Mouse (Mus musculus): ENCODE measurements at regions not wholly inside any gene's neighbourhood (a gene's known extent, or its start where the extent isn't known, plus 50 kb on each side); places are given as distances from the start of the nearest gene placed in this dataset.

DNA sequence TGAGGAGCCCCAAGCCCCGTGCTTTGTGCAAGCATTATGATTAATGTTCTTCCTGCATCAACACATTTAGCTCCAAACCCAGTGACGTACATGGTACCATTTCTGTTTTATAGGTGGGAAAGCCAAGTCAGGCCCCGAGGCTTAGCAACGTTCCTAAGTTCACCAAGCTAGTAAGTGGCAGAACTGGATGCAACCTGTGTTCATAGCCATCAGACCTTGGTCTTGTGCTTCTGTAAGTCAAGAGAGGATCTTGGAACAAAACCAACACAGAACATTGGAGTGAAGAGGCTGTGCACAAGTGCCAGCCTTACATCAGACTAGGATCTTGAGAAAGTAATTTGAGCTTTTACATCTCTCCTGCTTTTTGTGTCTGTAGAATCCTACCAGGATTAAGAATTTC is 71.3 kb downstream of the Cdc7 start:
- DNase-seq (ENCODE audit: low read depth) = peak; percentile 38

DNA sequence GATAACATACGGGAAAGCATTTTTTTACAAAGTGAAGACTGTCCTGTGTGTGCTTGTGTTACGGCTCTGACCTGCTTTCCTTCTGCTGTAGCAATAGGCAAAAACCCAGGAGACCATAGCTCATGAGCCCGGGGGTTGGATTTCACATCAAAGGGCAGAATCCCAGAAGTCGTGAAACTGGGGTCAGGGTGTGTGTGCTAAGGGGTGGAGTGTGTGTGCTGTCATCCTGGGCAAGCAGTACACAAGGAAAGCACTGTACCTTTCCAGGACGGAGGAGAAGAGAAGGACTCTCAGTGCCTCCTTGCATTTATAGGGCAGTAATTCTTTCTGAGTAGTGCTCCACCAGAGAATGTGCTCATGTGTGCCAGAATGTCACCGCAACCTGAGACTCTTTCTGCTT is 71.7 kb downstream of the Cdc7 start:
- DNase-seq (ENCODE audit: low read depth) = peak; percentile 36

DNA sequence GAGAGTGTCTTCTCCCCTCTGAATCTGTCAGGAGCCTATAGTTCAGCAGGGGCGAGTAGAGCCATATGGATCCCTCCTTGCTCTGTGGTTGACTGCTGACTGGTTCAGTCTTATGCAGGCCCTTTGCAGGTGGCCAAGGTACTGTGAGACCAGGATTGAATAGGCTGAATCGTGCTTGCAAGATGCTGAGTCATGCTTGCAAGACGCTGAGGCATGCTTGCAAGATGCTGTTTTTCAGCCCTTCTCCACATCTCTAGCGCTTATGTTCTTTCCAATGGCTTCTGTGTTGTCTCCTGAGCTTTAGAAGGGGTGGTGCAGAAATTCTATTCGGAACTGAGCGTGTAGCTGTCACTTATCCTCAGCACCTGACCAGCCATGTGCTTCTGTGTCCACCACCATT is 72.4 kb downstream of the Cdc7 start:
- DNase-seq (ENCODE audit: low read depth) = peak; percentile 58

DNA sequence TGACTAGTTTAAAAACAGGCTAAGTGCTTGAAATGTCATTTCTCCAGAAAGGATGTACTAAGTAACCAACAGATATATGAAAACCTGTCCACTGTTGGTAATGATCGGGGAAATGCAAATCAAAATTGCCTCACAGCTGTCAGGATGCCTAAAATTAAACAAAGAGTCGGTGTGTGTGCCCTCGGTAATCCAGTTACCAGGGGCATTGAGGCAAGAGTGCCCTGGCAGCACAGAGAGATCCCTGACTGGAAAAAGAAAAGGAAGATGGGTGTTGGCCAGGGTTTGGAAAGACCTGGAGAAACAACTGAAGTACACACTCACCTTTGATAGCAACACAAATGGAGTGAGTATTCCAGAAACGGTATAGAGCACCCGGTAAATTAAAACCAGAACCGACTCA is 73.0 kb downstream of the Cdc7 start:
- no peak for DNase-seq (ENCODE audit: low read depth)

DNA sequence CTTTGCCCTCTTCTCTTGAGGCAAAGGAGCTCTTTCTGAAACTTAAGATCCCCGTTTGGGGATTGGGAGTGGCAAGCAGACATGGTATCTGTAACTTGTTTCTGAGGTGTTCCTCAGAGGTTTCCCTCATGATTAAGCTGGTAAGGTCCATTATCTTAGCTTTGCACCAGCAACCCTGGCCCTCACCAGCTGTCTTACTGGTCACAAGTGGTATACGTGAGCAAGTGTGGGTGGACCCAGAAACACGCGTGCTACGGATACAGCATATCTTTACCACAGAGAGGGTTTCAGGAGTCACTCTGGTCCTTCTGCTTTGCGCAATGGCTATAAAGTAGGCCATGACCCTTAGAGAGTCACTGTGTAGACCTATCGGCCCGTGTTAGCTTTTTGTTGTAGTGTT is 75.2 kb downstream of the Cdc7 start:
- no peak for DNase-seq (ENCODE audit: low read depth)

DNA sequence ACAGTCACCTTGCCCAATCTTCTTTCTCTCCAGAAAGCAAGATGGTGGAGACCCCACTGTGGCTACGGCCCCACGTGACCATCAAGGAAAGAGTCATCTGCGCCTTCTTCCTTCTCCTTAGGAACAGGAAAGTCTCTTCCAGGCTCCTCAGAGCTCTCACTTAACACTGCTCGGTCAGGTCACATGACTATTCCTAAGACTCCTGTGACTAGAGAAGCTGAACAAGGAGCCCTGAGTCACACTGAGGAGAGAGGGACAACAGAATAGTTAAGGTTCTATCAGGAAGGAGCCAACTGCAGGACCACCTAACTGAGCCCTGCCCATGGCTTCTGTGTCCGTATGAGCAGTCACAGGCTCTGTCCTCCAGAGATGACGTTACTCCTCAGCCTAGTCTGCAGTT is 75.8 kb downstream of the Cdc7 start:
- DNase-seq (ENCODE audit: low read depth) = no peak

DNA sequence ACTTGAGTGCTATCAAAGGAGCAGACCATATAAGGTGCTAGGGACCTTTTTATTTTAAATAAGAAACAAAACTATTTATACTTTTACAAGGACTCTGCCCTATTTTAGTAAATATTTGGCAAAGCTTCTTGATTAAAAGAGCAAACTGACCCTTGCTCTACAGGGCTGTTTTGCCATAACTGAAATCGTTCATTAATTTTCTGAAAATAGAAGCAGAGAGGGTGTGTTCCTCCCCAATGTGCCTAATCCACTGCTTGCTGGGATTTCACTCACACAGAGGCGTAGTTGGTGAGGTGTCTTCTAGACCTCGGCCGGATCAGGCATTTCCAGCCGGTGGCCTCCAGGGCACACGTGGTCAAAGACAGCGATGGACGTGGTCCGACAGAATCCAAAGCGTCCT is 76.4 kb downstream of the Cdc7 start:
- no peak for DNase-seq (ENCODE audit: low read depth)

DNA sequence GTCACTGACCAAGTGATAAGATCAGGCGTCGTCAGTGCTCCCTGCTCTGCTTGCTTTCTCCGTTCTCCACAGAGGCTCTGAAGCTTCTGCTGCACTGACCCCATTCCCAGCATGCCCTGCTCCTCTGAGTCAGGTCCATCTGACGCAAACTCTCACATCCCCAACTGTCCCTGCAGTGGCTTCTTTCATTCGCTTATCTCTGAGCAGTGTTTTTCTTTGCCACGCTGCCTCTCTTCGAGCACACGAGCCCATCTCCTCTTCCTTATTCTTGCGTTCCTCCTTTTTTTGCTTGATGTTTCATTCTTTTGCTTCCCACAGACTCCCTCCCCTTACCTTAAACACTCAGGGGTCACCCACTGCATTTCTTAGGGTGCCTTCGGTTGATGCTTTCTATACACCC is 81.0 kb downstream of the Cdc7 start:
- DNase-seq (ENCODE audit: low read depth) = no peak

DNA sequence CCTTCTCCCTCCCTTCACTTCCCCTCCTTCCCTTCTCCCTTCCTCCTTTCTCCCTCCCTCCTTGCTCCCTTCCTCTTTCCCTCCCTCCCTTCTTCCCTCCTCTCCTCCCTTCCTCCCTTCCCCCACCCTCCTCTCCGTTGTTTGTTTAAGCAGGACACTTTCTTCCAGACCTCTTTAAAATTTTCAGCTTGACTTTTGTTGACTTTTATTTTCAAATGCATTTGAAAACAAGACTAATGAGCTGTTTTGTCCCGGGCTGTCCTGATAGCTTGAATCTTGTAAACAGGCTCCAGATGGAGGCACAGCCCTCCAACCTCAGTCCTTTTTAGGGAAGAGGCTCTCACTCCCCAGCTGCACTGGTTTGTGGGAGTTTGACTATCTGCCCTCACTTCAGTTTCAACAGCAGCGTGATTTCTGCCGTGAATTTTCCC is 82.4 kb downstream of the Cdc7 start:
- peak; percentile 61 for DNase-seq (ENCODE audit: low read depth)

DNA sequence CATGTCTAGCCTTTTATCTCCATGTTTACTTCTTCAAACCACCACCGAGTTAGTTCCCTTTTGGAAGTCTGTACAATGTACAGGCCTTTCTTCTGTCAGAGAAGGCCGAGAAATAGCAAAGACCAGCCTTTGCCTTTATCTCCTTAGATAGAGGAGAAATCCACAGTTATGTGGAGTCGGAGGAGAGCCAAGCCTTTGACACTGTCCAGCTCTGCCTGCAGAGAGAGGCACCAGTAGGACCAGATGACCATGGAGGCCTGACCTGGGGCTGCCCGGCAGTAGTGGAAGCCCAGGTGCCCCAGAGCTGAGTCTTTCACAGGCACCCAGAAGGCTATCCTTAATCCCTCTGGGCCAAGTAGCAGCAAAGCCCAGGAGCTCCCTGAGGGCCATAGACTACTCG is 84.5 kb downstream of the Cdc7 start:
- DNase-seq (ENCODE audit: low read depth) = no peak

DNA sequence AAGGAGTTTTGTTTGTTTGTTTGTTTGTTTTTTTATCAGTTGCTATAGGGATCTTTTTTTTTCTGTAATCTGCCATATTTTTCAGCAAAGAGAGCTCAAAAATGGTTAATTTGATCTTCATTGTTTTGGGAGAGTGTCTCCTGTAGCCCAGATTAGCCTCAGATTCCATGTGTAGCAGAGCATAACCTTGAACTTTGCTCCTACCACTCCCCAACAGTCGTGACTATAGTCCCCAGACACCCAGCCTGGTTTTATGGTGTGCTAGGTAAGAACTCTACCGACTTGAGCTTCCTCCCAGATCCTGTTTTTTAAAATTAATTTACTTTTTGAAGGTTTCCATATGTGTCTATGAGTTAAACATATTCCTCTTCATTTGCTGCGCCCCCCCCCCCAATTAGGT is 86.0 kb downstream of the Cdc7 start:
- no peak for DNase-seq (ENCODE audit: low read depth)

DNA sequence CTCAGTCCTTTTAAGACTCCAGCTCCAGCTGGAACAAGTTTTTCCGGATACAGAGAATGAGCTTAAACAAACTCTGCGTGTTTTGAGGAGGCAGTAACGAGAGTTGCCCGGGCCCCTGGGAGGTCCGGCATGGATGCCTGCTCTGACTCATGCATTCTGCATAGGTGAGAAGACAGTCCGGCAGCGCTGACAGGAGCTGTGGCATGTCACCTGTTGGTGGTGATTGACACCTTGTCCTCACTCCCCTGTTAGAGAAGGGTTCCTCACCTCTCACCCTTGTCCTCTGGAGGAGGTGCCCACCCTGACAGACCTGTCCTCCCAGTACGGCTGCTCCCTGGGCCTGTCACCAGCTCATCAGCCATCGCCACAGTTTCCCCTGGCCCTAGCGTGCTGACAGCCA is 87.7 kb downstream of the Cdc7 start:
- DNase-seq (ENCODE audit: low read depth) = no peak

DNA sequence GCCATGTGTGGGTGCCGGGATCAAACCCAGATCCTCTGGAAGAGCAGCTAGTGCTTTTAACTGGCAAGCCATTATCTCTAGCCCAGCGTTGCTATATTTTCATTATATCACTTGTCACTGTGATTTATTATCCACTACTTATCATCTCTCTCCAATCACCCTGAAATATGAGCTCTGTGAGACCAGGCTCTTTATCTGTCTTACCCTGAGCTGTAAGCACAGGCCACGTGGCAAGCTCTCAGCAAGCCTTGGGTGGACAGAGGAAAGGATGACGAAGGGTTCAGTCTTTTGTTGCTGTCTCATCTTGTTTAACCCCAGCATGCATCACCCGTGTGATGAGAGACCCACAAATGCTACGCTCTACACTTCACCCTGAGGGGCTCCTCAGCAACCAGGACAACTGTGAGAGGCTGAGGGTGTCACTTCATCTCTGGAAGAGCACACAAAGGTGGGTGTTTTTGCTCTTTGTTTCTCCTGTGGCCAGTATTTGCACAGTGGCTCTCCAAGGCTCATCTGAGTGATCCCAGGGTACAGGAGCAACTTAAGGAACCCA is 90.9 kb downstream of the Cdc7 start:
- DNase-seq (ENCODE audit: low read depth) = peak; percentile 42

DNA sequence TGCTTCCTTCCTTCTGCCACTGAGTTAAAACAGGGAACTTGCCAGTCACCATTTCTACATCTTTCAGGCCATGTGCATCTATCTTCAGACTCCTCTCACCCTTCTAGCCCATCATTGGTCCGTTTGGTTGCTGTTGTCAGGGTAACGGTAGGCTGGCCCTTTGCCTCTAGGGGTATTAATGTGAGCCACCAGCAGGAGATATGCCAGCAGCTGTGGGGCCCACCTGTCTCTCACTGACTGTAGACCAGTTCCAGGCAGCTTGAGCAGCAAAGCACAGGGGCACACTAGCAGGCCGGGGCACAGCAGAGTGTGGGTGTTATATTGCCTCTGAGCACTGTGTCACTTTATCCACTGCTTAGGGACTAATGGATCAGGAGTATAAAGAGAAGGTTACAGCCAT is 91.3 kb downstream of the Cdc7 start:
- DNase-seq (ENCODE audit: low read depth) = no peak

Measured in NIH3T3 (cell line).